Mouse (Mus musculus): ENCODE measurements around the gene Aldh9a1.

DNA sequence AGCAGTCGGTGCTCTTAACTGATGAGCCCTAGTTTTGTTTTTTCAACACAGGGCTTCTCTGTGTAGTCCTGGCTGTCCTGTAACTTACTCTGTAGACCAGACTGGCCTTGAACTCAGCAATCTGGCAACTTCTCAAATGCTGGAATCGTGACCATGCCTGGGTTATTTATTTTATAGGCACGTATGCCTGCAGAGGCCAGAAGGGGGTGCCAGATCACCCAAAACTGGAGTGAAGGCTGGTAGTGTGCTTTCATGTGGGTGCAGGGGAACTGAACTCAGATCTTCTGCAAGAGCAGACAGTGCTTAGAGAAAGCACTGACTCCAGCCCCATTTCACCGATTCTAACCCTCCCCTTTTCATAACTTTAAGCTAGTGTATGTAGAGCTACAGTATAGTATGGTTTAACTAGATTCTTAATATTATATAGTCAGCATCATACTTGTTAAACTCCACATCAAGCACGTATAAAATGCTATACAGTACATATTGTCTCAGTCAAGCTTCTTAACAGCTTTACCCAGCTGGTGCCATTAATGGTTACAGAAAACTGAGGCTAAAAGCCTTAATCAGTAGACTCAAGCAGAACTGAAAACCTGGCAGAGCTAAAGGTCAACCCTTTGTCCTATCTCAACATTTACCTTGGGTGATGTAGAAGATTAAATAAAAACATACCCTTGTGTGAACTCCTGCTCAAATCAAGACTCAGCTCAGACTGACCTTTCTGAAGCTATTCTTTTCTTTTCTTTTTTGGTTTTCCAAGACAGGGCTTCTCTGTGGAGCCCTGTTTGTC, 43.1 kb upstream of the Aldh9a1 start:
- TF ChIP-seq TAL1 (IDR thresholded peaks at IDR 0.05; ENCODE audit: low read length) (no peak), GATA1 (IDR thresholded peaks at IDR 0.05; ENCODE audit: low read length) (no peak)
